Mouse (Mus musculus) splenic B cell, adult 2 months (primary cell): ENCODE results near the gene Ttc17.
A peak's percentile ranks its signal among the peaks of the same experiment; 100 is the strongest.

Experiments
- DNase-seq: peaks from one replicate; pipeline ENCODE4 v3.0.0-alpha.2; 2011; ENCODE audit warnings: low read depth, low spot score
- H3K27me3 ChIP-seq: 2 replicates; pipeline ENCODE4 v1.6.1; 2012; ENCODE audit warnings: mild to moderate bottlenecking, low read length, moderate library complexity, mixed read lengths; ENCODE audit not compliant: control insufficient read depth, poor library complexity, insufficient read depth, severe bottlenecking
- H3K36me3 ChIP-seq: 2 replicates; pipeline ENCODE4 v1.6.1; 2012; ENCODE audit warnings: mild to moderate bottlenecking, low read length, moderate library complexity, mixed read lengths; ENCODE audit not compliant: control insufficient read depth, poor library complexity, insufficient read depth, severe bottlenecking

Ttc17 gene

GRCm38 (mm10) chr2:94343290-94344285 lies 62.9 kb downstream of the Ttc17 start:
- no peak for DNase-seq
- Histone ChIP-seq H3K36me3 (no peaks in the 10 kb centered on the region; the same call in 1 of the 2 replicates), H3K27me3 (no peaks in the 10 kb centered on the region)

DNA sequence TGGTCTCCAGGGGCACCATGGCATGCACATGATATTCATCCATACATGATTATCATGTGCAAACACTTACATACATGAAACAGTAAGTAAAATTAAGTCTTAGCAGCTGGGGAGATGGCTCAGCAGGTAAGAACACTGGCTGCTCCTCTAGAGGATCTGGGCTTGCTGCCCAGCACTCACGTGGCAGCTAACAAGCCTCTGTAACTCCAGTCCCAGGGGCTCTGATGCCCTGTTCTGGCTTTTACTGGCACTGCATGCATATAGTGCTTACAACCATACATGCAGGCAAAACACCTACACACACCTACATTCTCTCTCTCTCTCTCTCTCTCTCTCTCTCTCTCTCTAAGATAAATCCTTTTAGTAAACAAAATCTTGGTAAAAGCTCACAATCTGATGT lies 65.7 kb downstream of the Ttc17 start:
- no peak for DNase-seq
- Histone ChIP-seq H3K36me3 (peaks cover 2% of the 10 kb centered on the region; the same call in 1 of the 2 replicates), H3K27me3 (no peaks in the 10 kb centered on the region)

GRCm38 (mm10) chr2:94339495-94339894 lies 67.0 kb downstream of the Ttc17 start:
- DNase-seq, result no peak
- Histone ChIP-seq H3K27me3 (no peaks in the 10 kb centered on the region), H3K36me3 (peaks cover 2% of the 10 kb centered on the region; the same call in 1 of the 2 replicates)

DNA sequence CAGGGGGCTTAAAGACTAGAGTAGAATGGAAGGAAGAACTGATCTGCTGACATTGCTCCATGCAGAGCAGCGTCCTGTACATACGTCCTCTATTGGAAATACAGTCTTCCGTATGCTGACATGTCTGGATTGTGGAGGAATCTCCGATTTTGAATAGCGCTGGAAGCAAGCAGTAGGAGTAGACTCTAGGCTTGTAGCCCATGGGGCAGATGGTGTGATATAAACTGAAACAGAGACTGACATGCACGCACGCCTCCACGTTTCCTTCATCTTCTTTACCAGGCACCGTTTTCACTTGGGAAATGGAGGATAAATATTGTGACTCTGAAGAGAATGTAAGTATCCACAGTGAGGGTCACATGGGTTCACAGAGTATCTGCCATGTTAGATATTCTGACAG lies 70.2 kb downstream of the Ttc17 start:
- no peaks in the 10 kb centered on the region for H3K27me3 ChIP-seq
- DNase-seq, result no peak
- H3K36me3 ChIP-seq, result peaks cover 6% of the 10 kb centered on the region; the same call in 1 of the 2 replicates

GRCm38 (mm10) chr2:94334742-94335046 lies 71.8 kb downstream of the Ttc17 start:
- Histone ChIP-seq H3K27me3 (no peaks in the 10 kb centered on the region), H3K36me3 (peaks cover 6% of the 10 kb centered on the region; the same call in 1 of the 2 replicates)
- DNase-seq, result no peak

DNA sequence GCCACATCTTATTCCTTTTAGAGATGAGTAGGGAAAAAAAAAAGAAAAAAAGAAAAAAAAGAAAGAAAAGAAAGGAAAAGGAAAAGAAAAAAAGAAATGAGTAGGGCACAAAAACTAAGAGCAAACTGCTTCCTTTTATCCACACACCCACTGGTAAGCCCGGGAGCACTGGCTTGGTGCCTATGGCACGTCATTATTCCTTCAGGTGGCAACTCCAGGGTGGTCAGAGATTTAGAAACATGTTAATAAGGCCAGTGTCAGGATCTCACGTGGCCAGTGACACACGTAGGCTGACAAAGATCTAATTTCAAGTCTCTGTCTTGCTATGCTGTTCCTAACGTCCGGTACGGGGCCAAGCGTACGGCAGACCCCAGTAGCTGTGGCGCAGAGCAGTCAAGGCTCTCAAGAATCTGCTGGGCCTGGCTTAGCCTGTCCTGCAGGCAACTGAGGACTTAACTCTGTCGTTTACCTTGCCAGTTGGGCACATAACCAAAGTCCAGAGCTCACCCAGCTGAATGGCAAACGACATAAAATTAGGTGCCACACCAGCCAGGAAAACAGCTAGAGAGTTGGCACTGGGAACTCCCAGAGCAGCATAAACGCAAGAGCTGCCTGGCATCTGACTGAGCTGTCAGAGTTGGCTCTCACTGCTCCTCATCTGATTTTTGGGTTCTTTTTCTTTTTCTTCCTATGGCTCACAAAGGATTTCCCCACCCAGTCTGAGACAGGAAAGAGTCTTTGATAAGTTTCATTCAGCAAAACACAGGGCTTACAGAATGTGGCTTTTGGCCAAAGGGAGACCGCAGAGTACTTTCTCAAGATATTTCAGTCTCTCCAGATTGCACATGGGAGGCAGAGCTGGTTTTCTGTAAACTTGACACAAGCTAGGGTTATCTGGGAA lies 72.4 kb downstream of the Ttc17 start:
- no peaks in the 10 kb centered on the region for H3K27me3 ChIP-seq
- H3K36me3 ChIP-seq, result peaks cover 6% of the 10 kb centered on the region; the same call in 1 of the 2 replicates
- DNase-seq, result no peak

DNA sequence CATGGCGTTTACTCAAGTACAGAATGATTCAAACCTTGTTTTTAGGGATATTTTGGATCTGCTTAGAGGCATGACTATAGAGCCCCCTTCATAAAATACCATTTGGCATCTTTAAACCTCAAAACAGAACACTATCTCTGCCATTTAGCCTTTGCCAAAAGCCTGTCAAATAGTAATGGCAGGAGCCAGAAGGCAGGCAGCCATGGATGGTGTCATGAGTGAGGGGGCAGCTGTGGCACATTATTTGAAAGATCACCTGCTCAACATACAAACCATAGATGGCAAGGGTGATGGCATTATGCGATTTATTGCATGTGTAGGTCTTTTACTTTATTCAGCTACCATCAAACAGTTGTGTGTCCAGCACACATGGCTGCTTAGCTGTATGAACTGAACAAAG lies 73.4 kb downstream of the Ttc17 start:
- no peak for DNase-seq
- Histone ChIP-seq H3K27me3 (no peaks in the 10 kb centered on the region), H3K36me3 (peaks cover 6% of the 10 kb centered on the region; the same call in 1 of the 2 replicates)

- peaks cover 10% of the 10 kb centered on the region for H3K36me3 ChIP-seq
- no peaks in the 10 kb centered on the region for H3K27me3 ChIP-seq
- no peak for DNase-seq
Observed at GRCm38 (mm10) chr2:94329336-94329735, 77.2 kb downstream of the Ttc17 start.

- Histone ChIP-seq H3K36me3 (peaks cover 13% of the 10 kb centered on the region), H3K27me3 (no peaks in the 10 kb centered on the region)
- no peak for DNase-seq
Observed at GRCm38 (mm10) chr2:94327836-94328235, 78.7 kb downstream of the Ttc17 start.

- Histone ChIP-seq H3K36me3 (peaks cover 14% of the 10 kb centered on the region), H3K27me3 (no peaks in the 10 kb centered on the region)
- DNase-seq, result no peak
Observed at GRCm38 (mm10) chr2:94319780-94320179, 86.7 kb downstream of the Ttc17 start.

DNA sequence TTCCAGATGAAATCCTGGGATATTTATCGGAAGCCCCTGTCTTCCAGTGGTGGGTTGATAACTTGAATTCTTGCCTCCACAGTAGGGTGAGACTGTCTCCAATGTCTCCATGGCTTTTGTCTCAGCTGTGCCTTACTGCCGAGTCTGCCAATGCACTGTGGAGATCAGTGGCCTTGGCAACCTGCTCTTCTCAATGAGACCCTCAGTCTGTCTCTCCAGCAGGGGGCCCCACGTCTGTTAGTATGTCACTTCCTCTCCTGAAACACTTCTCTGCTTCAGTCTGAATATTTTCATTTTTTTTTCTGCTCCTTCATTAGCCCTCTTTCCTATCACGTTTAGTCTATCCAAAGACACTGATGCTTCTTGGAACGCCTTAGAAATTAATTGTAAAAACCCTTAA lies 90.0 kb downstream of the Ttc17 start:
- peak; percentile 12 for DNase-seq
- Histone ChIP-seq H3K27me3 (no peaks in the 10 kb centered on the region), H3K36me3 (peaks cover 13% of the 10 kb centered on the region)

- DNase-seq, result no peak
- Histone ChIP-seq H3K27me3 (no peaks in the 10 kb centered on the region), H3K36me3 (peaks cover 6% of the 10 kb centered on the region)
Observed at GRCm38 (mm10) chr2:94303984-94304383, 102.5 kb downstream of the Ttc17 start.

- DNase-seq, result no peak
Observed at GRCm38 (mm10) chr2:94302393-94302792, 104.1 kb downstream of the Ttc17 start.

DNA sequence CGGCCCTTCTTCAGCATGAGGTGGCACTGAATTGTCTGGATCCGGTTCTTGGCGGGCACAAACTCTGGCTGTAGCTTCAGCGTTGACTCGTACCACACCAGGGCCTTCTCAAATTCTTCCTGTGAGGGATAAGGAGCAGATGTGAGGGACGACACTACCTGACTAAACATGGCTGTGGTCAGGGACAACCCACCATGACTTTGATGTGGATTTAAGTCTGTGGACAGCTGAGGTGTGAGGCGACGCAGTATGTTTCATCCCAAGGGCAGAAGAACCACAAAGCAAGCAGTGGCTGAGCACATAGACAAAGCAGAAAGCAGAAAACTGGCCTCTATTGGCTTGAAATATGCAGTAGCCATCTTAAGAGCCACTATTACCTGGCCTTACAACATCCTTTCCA lies 104.7 kb downstream of the Ttc17 start:
- DNase-seq, result no peak
- H3K36me3 ChIP-seq, result peaks cover 6% of the 10 kb centered on the region
- no peaks in the 10 kb centered on the region for H3K27me3 ChIP-seq

More at GRCm38 (mm10) chr2:94302393-94302792, 104.1 kb downstream of the Ttc17 start:
- no peaks in the 10 kb centered on the region for H3K27me3 ChIP-seq
- H3K36me3 ChIP-seq, result peaks cover 6% of the 10 kb centered on the region

DNA sequence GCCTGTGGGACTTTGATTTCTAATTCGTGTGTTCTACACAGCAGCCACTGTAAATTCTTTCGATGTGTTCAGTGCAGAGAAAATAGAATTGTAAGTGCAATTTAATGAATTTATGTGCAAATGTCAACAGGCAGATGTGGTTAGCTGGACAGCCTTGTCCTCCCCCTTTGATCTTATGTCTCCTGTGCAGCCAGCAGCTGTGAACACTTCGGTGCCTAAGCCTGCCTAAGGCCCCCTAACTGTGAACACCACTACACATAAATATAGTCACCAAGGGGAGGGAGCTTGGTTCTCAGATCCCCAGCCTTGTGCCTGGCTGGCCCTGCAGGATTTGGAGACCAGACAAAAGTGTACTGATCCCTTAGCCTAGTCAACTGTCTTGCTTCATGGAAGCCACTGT lies 109.0 kb downstream of the Ttc17 start:
- no peak for DNase-seq
- Histone ChIP-seq H3K36me3 (peaks cover 6% of the 10 kb centered on the region), H3K27me3 (no peaks in the 10 kb centered on the region)
